13 mouse cellular contexts compared by ENCODE assay signal in the genomic region with DNA sequence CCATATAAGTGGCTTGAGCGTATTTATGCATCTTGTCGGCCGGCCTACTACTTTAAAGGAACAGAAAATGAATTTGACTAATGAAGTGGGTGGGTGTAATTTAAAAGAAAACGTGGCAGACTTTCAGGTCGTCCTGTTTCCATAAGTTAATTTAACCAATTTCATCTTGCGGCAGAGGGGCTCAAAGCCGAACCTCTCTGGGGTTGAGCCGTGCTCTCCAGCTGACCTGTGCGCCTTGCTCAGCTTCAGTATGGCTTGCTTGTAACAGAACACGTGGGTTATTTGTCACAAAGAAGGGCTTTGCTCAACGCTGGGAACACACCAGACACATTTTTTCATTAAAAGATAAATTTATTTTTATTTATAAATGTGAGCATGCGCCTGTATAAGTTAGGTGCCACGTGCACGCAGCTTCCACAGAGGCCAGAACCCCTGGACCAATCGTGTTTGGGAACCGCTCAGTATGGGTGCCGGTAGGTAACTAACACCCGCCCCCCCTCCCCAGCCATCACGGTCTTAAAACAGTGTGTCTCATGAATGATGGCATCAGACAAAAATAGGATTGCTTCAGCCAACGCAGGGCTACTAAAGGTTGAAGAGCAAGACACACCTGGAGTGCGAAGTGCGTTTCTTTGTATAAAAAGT.
DNase-seq lines count a peak whose midpoint lies in the region; ATAC-seq and TF ChIP-seq lines count a peak whose summit lies in the region.
"Had no signal": no experiment of that assay in that cellular context is flagged by ENCODE, and none has a peak within 500 bp of the region (broad histone marks: within the 10 kb centered on the region; RNA-seq: fewer than 3 reads in every experiment).

No protein-coding gene starts in this region.

- H3K36me3 ChIP-seq in heart, embryonic 11.5 days (ENCODE audit: control insufficient read depth, insufficient read depth, low read length): no peaks in the 10 kb centered on the region
- H3K36me3 ChIP-seq in forebrain, embryonic 15.5 days: no peaks in the 10 kb centered on the region
- no peaks in the 10 kb centered on the region for H3K36me3 ChIP-seq in midbrain, embryonic 14.5 days (ENCODE audit: control insufficient read depth, insufficient read depth, low read length)
- H3K36me3 ChIP-seq: embryonic facial prominence, embryonic 15.5 days had no signal

- no peak overlapping the region for H3K9ac ChIP-seq in heart, embryonic 11.5 days (ENCODE audit: low read depth, low read length)
- H3K9ac ChIP-seq in forebrain, embryonic 15.5 days (replicated peaks): no peak overlapping the region
- H3K9ac ChIP-seq in midbrain, embryonic 14.5 days (replicated peaks; ENCODE audit: low read length): peak overlapping the region; percentile 1; the same call in 1 of the 2 replicates
- H3K9ac ChIP-seq: embryonic facial prominence, embryonic 15.5 days had no signal

- no peaks in the 10 kb centered on the region for H3K9me3 ChIP-seq in heart, embryonic 11.5 days (replicated peaks; ENCODE audit: control insufficient read depth, low read length)
- no peaks in the 10 kb centered on the region for H3K9me3 ChIP-seq in forebrain, embryonic 15.5 days
- H3K9me3 ChIP-seq in midbrain, embryonic 14.5 days (ENCODE audit: control insufficient read depth, low read length): no peaks in the 10 kb centered on the region
- H3K9me3 ChIP-seq: embryonic facial prominence, embryonic 15.5 days had no signal

- no peak for TF ChIP-seq CTCF in layer of hippocampus, adult 2 months (conservative IDR thresholded peaks at IDR 0.05)

- WGBS in heart, embryonic 11.5 days (ENCODE audit: insufficient replicate concordance): 79% methylated on average over 22 of the region's 22 CpGs
- WGBS in forebrain, embryonic 15.5 days: 50% methylated on average over 22 of the region's 22 CpGs
- WGBS in midbrain, embryonic 14.5 days: 55% methylated on average over 22 of the region's 22 CpGs

- ATAC-seq in heart, embryonic 11.5 days (replicated peaks; ENCODE audit: insufficient number of reproducible peaks, low FRiP score, low TSS enrichment): no peak
- peak; percentile 62; the same call in 1 of the 2 replicates for ATAC-seq in forebrain, embryonic 15.5 days (replicated peaks)
- ATAC-seq in midbrain, embryonic 14.5 days (ENCODE audit: low FRiP score, low TSS enrichment): no peak
- ATAC-seq: inflammation-experienced regulatory T-cells, adult 6 months had no signal

- H3K27ac ChIP-seq in heart, embryonic 11.5 days (ENCODE audit: low read depth, low read length): no peak overlapping the region
- no peak overlapping the region for H3K27ac ChIP-seq in layer of hippocampus, adult 2 months
- peak overlapping the region; percentile 22; the same call in 1 of the 2 replicates for H3K27ac ChIP-seq in forebrain, embryonic 15.5 days (replicated peaks)
- no peak overlapping the region for H3K27ac ChIP-seq in midbrain, embryonic 14.5 days (replicated peaks; ENCODE audit: low read depth, low read length)
- H3K27ac ChIP-seq: embryonic facial prominence, embryonic 15.5 days had no signal

- H3K27me3 ChIP-seq in heart, embryonic 11.5 days (ENCODE audit: control insufficient read depth, insufficient read depth, low read length): no peaks in the 10 kb centered on the region
- H3K27me3 ChIP-seq in forebrain, embryonic 15.5 days: no peaks in the 10 kb centered on the region
- no peaks in the 10 kb centered on the region; the same call in 1 of the 2 replicates for H3K27me3 ChIP-seq in midbrain, embryonic 14.5 days (ENCODE audit: control insufficient read depth, insufficient read depth, low read length)
- H3K27me3 ChIP-seq: embryonic facial prominence, embryonic 15.5 days had no signal

- no peak for DNase-seq in heart, postnatal 4 days
- DNase-seq in layer of hippocampus, adult 2 months (ENCODE audit: low spot score in 2 of 2): no peak
- no peak for DNase-seq in layer of hippocampus, adult 18-20 months (ENCODE audit: low spot score in 2 of 2)
- DNase-seq in midbrain, embryonic 14.5 days: peak; percentile 31
- no peak for DNase-seq in cerebellum, adult 8-10 months
- no peak for DNase-seq in spleen, adult 18-20 months
- DNase-seq: adrenal gland, postnatal 14 days; kidney, postnatal 4 days; lung, postnatal 10 days had no signal

- no peak overlapping the region for H3K4me3 ChIP-seq in heart, embryonic 11.5 days (ENCODE audit: low read depth, low read length)
- peak overlapping the region; percentile 43 for H3K4me3 ChIP-seq in layer of hippocampus, adult 2 months
- peak overlapping the region; percentile 22; the same call in 1 of the 2 replicates for H3K4me3 ChIP-seq in forebrain, embryonic 15.5 days
- H3K4me3 ChIP-seq in midbrain, embryonic 14.5 days (replicated peaks; ENCODE audit: low read depth, low read length): no peak overlapping the region
- H3K4me3 ChIP-seq: embryonic facial prominence, embryonic 15.5 days had no signal

- peaks cover 12% of the 10 kb centered on the region for H3K4me1 ChIP-seq in heart, embryonic 11.5 days (ENCODE audit: control insufficient read depth, insufficient read depth, low read length)
- peaks cover 10% of the 10 kb centered on the region for H3K4me1 ChIP-seq in forebrain, embryonic 15.5 days
- 0 out of 2 replicates have a peak, but pooled peaks cover 7% of the 10 kb centered on the region for H3K4me1 ChIP-seq in midbrain, embryonic 14.5 days (ENCODE audit: control insufficient read depth, insufficient read depth, low read length)
- H3K4me1 ChIP-seq: embryonic facial prominence, embryonic 15.5 days had no signal

- H3K4me2 ChIP-seq in heart, embryonic 11.5 days: peak overlapping the region; percentile 52; the same call in 1 of the 2 replicates
- H3K4me2 ChIP-seq in forebrain, embryonic 15.5 days (replicated peaks): peak overlapping the region; percentile 42
- H3K4me2 ChIP-seq in midbrain, embryonic 14.5 days (ENCODE audit: low read length): peak overlapping the region; percentile 40
- H3K4me2 ChIP-seq: embryonic facial prominence, embryonic 15.5 days had no signal

Comparison
In these comparisons a context has a peak if more than half of its experiments do, and no peak if none do; other contexts are left out.
1. H3K4me3 ChIP-seq: peak in layer of hippocampus, adult 2 months (single experiment) and forebrain, embryonic 15.5 days (single experiment); none in heart, embryonic 11.5 days (single experiment) and midbrain, embryonic 14.5 days (single experiment).
2. Peak in every context shown above with its lines, with median percentiles within 50 percentile points of each other: H3K4me2 ChIP-seq.